Mouse (Mus musculus): Measurements from ENCODE around the gene Ube2h.
A peak's percentile ranks its signal among the peaks of the same experiment; 100 is the strongest.

The Ube2h gene

GRCm38 (mm10) chr6:30195656-30196055, 108.7 kb downstream of the Ube2h start:
- no peak for DNase-seq

- no peak for DNase-seq
These were observed 120.7 kb downstream of the Ube2h start for GRCm38 (mm10) chr6:30183624-30184023.

DNA sequence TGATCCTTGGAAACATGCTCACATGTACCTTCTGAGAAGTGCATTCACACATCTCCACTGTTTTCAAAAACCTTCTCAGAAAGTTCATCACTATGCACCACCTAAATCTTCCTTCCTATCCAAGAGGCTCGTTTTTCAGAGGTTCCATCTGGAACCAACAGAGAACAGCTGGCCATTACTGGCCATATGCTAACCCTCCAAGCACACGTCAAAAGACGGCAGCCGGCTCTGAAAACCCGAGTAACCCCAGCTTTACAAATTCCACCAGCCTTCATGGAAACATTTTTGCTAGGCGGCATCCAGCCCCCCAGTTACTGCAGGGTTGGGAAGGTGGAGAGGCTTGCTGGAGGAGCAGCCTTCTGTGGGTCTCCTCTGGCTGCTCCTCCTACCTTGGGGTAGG, 122.3 kb downstream of the Ube2h start:
- no peak for DNase-seq

GRCm38 (mm10) chr6:30180321-30180720, 124.0 kb downstream of the Ube2h start:
- DNase-seq = no peak

GRCm38 (mm10) chr6:30179046-30179445, 125.3 kb downstream of the Ube2h start:
- no peak for DNase-seq

- DNase-seq = peak; percentile 29 to 30
These were observed 126.2 kb downstream of the Ube2h start for GRCm38 (mm10) chr6:30178023-30178639.

GRCm38 (mm10) chr6:30177305-30177704, 127.0 kb downstream of the Ube2h start:
- DNase-seq = peak in 1 of 2 experiments; percentile 19

DNA sequence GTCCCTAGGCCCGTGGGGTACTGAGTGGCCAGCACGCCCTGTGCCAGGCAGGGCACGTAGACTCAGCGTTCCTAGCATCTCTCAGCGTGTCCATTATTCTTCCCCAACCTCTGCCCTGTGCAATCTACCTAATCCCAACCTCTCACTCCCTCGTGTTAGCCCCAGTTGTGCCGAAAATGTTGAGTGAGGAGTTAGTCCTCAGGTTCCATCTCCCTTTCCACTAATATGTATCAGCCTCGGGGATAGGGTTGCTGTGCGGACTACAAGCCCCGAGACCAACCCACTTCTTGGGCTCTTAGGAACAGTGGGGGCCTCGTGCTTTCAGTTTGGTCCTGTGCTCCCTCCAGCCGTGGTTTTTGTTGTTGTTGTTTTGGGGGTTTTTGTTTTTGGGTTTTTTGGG, 127.8 kb downstream of the Ube2h start:
- DNase-seq = no peak

DNA sequence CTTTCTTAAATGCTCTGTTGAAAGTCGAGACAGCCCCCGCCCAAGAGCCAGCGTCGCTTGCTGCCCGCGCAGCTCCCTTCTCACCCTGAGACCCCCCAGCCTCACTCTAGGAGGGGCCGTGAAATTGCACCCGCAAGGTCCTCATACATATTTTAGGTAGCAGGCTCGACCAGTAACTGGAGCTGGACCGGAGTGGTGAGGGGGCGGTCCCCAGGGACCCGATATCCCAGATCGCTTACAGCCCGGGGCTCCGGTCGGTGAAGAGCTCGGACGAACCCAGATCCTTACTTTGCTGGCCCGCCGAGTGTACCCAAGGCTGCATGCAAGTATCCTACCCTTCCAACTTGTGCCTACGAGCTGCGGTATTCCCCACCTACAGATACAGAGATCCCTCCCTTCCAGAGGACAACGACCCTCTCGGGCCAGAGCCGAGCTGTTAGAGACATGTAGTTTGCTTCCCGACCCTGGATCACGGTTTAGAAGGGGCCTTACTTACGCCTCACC, 128.4 kb downstream of the Ube2h start:
- no peak for DNase-seq

GRCm38 (mm10) chr6:30175225-30175917, 129.0 kb downstream of the Ube2h start:
- DNase-seq = peak in 1 of 2 experiments; percentile 11

- peak in 1 of 2 experiments; percentile 14 for DNase-seq
These were observed 129.7 kb downstream of the Ube2h start for GRCm38 (mm10) chr6:30174461-30175224.

GRCm38 (mm10) chr6:30173551-30174460, 130.5 kb downstream of the Ube2h start:
- peak; percentile 10 to 26 for DNase-seq

DNA sequence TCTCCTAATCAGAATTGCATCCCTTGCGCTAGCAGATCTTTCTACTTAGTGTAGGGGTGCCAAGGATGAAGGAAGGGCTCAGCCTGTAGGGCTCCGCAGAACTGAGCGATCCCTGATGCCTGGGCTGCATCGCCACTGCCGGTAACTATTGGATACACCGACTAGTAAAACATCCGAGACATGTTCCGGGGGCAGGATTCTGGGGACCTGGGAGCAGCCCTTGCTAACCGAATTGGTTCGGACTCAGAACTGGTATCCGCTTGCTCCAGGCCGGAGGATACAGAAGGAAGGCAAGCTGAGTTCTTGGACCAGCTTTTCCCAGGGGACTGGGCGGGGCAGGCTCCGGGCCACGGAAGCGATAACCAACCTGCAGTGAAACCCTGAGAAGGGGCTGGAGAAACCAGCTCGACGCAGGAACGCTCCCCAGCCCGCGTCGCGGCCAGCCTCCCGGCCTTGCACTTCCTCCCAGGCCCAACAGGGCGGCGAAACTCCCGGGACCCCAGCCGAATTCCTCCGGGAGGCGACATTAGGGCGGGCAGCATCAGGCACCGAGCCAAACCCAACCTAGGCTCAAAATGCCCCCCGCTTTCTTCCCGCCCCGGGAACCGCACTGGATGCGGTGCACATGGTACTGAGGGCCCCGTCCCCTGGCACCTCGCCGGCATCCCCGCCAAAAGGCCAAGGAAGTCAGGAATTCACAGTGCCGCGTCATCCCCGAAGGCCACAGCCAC, 131.4 kb downstream of the Ube2h start:
- peak; percentile 32 to 54 for DNase-seq

DNA sequence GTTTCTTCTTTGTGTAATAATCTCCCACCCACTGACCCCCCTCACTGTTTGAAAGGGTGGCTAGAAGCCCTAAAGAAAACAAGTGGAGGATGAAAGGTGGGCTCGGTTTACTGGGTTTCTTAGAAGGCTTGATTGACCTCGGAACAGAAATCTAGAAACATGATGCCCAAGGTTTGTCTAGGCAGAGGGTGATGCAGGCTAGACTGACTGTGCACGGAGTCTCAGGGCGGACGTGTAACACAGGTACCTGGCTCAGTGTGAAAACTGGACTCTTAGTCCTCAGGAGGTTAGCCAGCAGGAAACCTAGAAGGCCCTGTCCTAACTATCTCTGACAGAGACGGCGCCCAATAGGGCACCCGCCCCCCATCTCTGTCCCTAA, 131.9 kb downstream of the Ube2h start:
- no peak for DNase-seq

- DNase-seq = no peak
These were observed 132.4 kb downstream of the Ube2h start for GRCm38 (mm10) chr6:30171967-30172366.

GRCm38 (mm10) chr6:30171226-30171625, 133.1 kb downstream of the Ube2h start:
- no peak for DNase-seq

GRCm38 (mm10) chr6:30169148-30169547, 135.2 kb downstream of the Ube2h start:
- DNase-seq = peak; percentile 72 to 77

DNA sequence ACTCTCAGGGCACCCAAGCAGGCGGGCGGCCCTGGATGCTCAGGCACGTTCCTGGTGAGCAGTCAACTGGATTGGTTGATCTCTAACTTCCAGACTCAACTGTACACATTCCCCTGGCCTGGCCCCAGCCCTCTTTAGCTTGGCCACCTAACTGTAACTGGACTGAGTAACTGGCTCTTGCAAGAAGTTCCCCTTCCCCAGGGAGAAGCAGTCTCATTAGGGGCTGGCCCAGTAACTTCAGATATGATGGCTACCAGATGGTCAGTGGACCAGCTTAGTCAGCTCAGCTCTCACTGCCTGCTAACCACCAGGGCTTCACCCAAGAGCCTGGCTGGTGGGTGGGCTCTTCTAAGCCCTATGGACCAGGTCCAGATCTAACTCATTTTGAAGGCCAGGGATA, 136.1 kb downstream of the Ube2h start:
- peak in 1 of 2 experiments; percentile 23 for DNase-seq

GRCm38 (mm10) chr6:30167192-30167591, 137.1 kb downstream of the Ube2h start:
- DNase-seq = peak; percentile 21 to 48

DNA sequence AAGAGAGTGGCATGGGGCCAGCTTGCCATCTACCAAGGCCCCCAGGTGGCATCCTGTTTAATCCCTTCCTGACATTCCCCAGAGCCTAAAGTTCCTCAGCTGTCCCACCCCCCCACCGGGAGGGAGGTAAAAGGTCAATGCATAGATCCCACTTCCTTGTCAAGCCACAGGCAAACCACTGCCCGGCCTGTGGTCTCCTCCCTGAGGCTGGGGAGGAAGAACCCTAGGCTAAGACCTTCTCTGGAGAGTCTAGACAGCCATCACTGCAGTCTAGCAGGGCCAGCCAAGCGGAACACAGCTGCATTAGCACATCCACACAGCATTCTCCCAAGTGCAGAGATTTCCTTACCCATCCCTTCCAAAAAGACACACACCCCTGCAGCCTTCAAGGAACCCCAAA, 138.0 kb downstream of the Ube2h start:
- no peak for DNase-seq

DNA sequence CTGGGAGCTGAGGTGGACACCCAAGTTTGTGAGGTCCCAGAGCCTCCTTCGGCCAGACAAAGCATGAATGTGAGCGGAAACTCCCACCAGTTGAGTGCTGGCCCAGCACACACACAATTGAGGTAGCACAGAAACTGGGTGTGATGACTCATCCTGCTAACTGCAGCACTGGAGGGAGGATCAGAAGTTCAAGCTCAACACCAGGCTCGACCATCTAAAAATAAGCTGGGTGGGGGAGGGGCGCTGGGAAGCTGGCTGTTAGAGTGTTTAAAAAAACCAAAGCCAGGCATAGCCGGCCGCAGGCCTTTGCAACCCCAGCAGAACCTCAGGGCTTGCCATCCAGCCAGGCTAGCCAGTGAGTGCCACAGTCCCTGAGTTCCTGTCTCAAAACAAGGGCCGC, 142.2 kb downstream of the Ube2h start:
- DNase-seq = no peak

DNA sequence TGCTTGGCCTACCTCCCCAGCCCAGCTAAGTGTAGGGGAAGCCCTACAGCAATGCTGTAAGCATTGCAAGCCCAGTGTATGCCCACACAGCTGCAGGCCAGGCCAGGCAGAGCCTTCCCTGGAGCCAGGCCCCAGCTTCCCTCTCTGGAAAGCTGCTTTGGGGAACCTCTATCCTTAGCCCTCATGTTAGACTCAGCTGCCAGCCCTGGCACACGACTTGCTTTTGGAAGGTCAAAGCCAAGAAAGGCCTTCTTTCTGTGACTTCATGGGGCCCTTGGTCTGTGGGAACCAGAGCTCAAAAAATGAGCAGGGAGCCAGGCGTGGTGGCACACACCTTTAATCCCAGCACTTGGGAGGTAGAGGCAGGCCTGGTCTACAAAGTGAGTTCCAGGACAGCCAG, 142.7 kb downstream of the Ube2h start:
- DNase-seq = no peak
